Mouse (Mus musculus): ENCODE measurements around the gene Speer4f2.

The Speer4f2 gene

GRCm38 (mm10) chr5:17422225-17422624 is 49.2 kb downstream of the Speer4f2 start:
- no peak for TF ChIP-seq GATA4 (IDR thresholded peaks at IDR 0.05; ENCODE audit: insufficient replicate concordance, low read length)

DNA sequence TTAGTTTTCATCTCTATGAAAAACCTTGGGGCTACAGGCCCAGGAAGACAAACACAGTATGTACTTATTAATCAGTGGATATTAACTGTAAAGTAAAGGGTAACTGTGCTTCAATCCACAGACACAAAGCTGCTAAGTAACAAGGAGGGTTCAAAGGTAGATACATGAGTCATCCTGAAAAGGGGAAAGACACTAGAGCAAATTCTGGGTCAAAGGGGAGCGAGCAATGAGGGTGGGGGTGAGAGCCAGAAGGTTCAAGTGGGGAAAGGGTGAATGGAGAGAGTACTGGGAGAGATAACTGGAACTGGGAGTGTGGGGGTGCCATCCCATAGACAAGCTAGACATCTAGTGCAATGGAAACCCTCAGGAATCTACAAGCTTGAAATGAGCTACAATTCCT is 54.0 kb downstream of the Speer4f2 start:
- TF ChIP-seq GATA4 (IDR thresholded peaks at IDR 0.05; ENCODE audit: insufficient replicate concordance, low read length): no peak

Measured in liver, adult (tissue).